Mouse (Mus musculus) frontal cortex, postnatal 14 days (tissue): Measurements from ENCODE around the gene Kcnj11.
A peak's percentile ranks its signal among the peaks of the same experiment; 100 is the strongest.

ENCODE experiments used
- DNase-seq, 2 experiments: peaks; one replicate each; pipeline ENCODE4 v3.0.0; 2022; ENCODE audit warnings: low spot score in 2 of 2

The Kcnj11 gene

DNA sequence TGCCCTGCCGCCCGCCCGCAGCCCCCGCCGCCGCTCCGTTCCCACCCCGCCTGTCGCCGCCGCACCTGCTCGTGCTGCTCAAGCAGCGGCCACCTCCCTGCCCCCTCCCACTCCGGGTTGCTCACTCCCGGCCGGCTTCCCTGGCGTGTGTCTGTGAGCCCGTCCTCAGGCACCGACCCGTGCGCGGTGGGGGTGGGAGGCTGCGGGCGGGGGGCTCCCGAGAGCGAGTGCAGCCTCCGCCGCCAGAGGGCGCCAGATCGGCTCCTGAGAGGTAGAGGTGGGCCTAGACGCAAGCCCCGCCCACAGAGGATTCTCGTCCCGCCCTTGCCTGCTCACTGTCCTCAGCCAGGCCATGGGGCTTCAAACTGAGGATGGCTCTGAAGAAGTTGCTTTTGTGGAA lies at the start of gene Kcnj11:
Gene Kcnj11 (minus strand): TSS at position 202 of the 400 bp plus-strand sequence.
- DNase-seq, result peak; percentile 55 to 63

- no peak for DNase-seq
Observed at GRCm38 (mm10) chr7:46147417-46147816, 46.9 kb upstream of the Kcnj11 start.

DNA sequence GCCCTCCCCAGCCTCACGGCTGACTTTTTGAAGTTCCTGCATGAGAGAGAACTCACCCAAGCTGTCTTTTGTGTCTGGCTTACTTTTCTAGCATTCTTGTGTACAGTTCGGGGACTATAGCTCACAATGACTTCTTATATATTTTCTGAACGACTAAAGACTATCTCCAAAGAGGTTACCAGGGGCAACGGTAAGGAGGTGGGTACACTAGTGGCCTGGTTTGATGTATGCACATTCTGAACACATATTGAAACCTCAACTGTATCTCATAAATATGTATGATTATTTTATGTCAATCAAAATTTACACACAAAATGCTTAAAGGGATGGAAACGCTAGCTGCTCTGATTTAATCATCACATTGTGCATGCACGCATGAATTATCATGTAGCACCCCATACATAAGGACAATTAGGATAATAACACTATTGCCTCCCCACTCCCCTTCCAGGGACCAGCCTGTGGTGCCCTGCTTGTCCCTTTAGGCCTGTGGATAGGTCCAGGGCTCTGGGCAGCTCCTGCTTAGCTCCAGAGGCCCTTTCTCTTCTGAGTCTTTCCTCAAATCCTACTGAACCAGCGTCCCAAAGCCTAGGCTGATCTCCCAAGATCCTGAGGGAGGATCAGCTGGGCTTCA lies 46.2 kb upstream of the Kcnj11 start:
- no peak for DNase-seq

- DNase-seq, result no peak
Observed at GRCm38 (mm10) chr7:46144061-46144460, 43.5 kb upstream of the Kcnj11 start.

- no peak for DNase-seq
Observed at GRCm38 (mm10) chr7:46138329-46138930, 37.9 kb upstream of the Kcnj11 start.

DNA sequence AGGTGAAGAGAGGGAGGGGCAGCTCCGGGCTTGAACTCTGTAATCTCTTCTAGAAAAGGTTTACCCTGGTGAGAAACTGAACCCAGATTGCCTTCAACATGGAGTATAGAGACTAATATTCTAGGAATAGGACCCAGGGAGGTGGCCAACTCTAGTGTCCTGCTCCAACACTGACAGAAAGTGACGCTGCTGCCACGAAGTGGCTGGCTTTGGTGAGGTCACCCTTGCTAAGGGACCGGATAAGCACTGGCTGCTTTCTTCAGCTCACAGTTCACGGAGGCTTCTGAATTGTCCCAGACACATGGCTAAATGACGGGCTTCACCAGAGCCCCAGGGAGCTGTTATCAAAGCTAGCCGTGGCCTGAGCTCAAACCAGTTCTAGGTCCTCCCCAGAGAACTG lies 33.3 kb upstream of the Kcnj11 start:
- no peak for DNase-seq

- no peak for DNase-seq
Observed at GRCm38 (mm10) chr7:46132229-46132628, 31.7 kb upstream of the Kcnj11 start.

DNA sequence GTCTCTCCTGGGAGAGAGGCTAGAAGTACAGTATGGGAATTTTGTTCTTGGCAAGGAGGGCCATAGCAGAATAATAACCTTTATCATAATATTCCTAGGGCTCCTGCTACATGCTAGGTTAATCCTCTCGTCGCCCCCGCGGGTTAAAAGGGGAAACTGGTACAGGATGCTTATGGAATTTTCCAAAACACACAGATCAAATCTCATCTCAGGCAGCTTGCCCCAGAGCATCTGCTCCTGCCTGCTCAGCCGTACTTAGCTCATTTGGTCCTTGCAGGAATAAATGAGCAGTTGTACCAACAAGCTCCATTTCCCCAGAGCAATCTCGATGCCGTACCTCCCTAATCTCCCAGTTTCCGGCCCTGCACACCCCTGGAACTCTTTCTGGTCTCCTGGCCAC lies 31.2 kb upstream of the Kcnj11 start:
- peak in 1 of 2 experiments; percentile 15 for DNase-seq

- DNase-seq, result peak in 1 of 2 experiments; percentile 13
Observed at GRCm38 (mm10) chr7:46131266-46131665, 30.7 kb upstream of the Kcnj11 start.

GRCm38 (mm10) chr7:46130723-46131122 lies 30.2 kb upstream of the Kcnj11 start:
- DNase-seq, result no peak

DNA sequence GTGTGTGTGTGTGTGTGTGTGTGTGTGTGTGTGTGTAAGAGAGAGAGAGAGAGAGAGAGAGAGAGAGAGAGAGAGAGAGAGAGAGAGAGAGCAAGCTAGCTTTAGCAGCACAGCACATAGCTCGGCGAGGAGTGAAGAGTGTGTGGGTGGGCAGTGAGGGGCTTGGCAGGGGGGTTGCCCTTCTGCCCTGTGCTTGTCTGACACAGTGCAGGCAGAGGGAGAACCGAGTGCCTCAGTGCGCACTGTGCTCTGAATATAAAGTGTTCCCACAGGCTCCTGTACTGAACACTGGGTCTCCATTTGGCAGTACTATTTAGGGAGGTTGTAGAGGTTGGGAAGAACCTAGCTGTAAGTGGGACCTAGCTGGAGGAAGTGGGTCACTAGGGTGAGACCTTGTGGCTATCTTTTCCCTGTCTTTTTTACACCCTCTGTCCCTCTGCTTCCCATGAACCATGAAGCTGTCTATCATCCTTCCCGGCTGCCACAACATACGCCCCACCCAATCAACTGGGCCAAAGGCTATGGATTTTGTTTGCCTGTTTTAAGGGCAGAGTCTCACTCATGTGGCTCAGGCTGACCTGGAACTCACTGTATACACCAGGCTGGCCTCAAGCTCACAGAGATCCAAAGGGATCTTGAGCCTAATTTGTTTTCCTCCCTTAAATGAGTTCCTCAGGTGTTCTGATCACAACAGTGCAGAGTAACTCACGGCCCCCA lies 29.1 kb upstream of the Kcnj11 start:
- no peak for DNase-seq

- DNase-seq, result no peak
Observed at GRCm38 (mm10) chr7:46128196-46128595, 27.6 kb upstream of the Kcnj11 start.

DNA sequence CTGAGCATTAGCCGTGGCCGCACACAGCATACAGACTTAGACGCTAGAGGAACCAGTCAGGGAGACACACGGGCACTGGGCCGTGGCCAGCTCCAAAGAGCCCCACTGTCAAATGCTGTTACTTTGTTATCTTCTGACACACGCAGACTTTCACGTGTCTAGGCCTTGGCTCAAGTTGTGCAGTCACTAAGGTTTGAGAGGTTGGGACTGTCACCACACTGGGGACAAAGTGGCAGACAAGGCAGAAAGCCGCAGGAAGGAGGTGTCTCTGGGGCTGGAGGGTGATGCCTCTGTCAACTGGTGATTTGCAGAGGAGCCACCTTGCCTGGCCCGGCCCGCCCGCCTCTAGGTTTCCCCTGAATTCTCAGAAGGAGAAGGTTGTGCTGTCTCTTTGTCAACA lies 24.8 kb upstream of the Kcnj11 start:
- DNase-seq, result no peak

DNA sequence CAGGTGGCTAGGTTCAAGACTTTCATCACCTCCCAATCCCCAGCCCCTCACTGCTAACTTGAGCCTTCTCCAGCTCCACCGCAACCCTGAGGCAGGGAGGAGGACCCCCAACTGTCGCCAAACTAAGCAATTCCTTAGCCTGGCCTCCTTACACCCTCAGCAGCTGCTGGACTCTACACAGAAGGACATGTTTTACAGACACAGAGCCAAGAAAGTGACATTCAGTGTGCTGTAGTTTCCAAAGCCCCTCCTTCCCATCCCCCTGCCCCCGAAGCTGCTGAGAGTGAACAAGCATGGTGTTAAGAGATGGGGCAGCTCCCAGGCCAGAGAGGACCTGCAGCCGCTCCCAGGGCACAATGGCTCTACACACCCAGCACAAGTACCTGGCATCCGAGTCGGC lies 23.9 kb upstream of the Kcnj11 start:
- DNase-seq, result no peak

GRCm38 (mm10) chr7:46122964-46123363 lies 22.4 kb upstream of the Kcnj11 start:
- DNase-seq, result no peak

DNA sequence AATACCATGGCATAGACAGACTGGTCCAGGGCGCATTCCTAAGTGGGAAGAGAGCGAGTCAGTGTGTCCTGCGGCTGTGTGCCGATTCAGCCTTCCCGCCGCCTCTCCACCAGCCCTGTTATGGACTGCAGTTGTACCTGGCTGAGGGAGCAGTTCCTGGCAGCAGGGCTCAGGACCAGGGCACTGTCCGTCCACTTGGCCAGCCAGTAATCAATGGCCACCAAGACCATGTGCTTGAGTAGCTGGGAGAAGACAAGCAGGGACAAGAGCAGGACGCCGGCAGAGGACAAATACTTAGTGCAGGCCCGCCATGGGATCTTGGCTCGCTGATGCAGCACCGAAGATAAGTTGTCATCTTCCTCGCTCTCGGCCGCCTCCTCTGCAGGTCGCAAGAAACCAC lies 16.5 kb upstream of the Kcnj11 start:
- DNase-seq, result no peak

- DNase-seq, result no peak
Observed at GRCm38 (mm10) chr7:46116118-46116581, 15.6 kb upstream of the Kcnj11 start.

DNA sequence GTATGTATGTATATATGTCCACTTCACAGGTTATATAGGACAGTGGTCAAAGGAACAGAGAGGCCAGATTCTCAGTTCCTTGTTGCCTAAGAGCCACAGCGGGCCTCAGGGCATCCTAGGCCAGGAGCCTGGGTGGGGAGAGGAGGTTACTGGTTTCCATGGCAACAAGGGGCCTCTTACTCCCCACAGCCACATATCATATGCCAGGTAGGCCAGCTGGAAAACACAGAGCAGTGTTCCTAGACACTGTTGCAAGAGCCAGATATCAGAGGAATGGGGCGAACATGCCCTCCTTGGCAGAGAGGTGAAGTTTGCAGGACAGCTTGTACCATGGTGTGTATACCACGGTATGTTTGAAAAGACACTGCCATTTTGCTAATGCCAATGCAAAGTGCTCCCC lies 12.9 kb upstream of the Kcnj11 start:
- DNase-seq, result no peak

DNA sequence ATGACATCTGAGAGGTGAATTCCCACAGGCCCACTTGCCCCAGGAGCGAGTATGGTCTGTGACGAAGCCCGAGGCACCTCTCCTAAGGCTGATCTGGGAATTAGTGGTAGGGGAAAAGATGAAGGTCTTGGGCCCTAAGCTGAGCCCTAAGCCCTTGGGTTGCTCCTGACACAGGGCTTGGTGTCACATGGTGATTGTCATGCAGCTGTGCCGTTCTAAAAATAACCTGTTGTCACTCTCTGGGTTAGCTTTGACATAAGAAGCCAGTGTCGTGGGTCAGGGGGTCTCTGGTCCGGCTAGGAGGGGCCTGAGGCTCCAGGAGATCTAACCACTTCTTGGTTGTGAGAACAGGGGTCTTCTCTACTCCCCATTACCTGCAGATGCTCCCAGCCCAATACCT lies 11.4 kb upstream of the Kcnj11 start:
- DNase-seq, result no peak

DNA sequence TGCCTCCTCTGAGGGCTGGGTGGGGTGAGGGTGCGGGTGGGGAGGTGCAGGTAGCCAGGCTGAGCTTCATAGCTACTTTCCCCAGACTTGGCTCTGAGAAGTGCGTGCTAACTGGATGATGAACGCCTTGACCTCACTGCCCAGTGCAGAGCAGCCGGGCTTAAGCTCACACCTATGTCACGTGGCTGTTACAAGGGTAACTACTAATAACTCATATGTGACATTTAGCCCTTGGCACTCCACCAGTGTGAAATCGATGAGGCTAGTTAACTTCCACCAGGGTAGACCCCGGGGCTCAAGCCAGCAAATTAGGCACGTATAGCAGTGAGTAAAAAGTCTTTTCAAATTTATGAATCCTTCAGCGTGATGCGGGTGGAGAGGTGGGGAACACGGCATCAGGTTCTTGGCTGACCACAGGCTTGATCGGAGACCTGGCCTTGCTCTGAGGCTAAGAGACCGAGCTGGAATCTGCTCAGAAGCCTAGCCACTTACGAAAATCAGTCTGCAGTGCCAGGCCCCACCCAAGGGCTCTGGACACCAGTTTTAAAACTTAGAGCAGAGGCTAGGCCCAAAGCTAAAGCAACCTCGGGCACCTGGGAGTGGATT lies 10.8 kb upstream of the Kcnj11 start:
- DNase-seq, result no peak

DNA sequence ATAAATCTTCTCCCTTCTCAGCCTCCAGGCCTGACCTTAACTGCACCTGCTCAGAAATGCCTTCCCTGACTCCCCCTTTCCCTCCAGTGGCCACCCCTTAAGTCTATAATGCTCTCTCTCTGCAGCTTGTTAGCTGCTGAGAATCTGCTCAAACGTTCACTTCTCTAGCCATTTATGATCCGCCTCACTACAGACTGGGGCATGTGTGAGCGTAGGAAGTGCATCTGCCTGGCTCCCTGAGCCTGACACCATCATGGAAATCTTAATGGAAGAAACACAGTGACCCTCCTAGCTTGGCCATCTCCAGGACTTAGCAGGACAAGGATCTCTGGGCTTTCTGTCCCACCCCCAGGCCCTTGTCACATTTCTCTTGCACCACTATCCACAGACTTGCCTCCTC lies 9.5 kb upstream of the Kcnj11 start:
- no peak for DNase-seq

GRCm38 (mm10) chr7:46105484-46105883 lies 4.9 kb upstream of the Kcnj11 start:
- no peak for DNase-seq
